Mouse (Mus musculus): ENCODE measurements around the gene Arfip1.

The Arfip1 gene

GRCm38 (mm10) chr3:84455733-84456417 is 126.5 kb downstream of the Arfip1 start:
- no peak for DNase-seq (ENCODE audit: low read depth, low spot score)

- DNase-seq (ENCODE audit: low read depth, low spot score) = peak; percentile 79
Observed at GRCm38 (mm10) chr3:84450651-84451050, 131.8 kb downstream of the Arfip1 start.

DNA sequence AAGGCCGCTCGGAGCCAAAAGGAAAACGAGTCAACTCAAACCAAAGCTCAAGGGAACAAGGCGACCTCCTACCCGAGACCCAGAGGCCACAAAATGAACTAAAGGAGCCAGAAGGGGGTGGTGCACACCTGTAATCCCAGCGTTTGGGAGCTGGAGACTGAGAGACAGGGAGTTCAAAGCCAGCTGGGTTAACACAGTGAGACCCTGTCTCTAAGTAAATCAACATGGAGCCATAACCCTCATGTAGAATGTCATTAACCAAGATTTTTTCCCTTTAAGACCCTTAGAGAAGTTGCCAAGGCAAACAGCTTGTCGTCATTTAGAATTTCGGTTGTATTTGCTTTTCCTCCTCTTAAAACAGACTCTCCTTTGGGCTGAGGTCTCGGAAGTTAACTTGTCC is 133.4 kb downstream of the Arfip1 start:
- no peak for DNase-seq (ENCODE audit: low read depth, low spot score)

DNA sequence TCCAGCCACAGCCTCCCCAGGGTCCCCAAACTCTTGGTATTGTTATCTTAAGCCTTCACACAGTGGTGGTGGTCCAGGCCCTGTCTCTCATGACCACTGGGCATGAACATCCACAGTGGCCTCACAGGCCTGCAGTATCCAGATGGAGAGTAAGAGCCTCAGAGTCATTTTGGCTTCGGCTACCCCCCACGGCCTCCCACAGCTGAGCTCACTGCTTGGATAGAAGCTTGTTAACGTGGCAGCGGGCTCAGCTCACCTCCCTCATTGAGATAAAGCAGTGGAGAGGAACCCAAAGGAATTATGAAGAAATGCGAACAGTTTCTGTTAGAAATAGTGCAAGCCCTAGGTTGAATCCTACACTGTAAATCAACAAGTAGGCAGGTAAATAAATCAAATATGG is 134.6 kb downstream of the Arfip1 start:
- DNase-seq (ENCODE audit: low read depth, low spot score) = no peak
